Mouse (Mus musculus): Measurements from ENCODE around the gene Ezh1. TPM values are rescaled to one million over a fixed set of nuclear protein-coding genes. Genes with fewer than 3 reads are reported as not detected.

Ezh1 gene
- total and polyA plus RNA-seq, 3 experiments: 4.2 to 55.9 (median 25.4) TPM

- Histone ChIP-seq H3K36me3 (replicated peaks) (no peaks in the 10 kb centered on the region), H3K4me3 (ENCODE audit: low read depth, low read length) (no peak overlapping the region), H3K27me3 (ENCODE audit: insufficient read depth, low read length) (peaks cover 46% of the 10 kb centered on the region)
Observed at GRCm38 (mm10) chr11:101182771-101183517, 43.3 kb downstream of the Ezh1 start.

GRCm38 (mm10) chr11:101181961-101182360 lies 44.3 kb downstream of the Ezh1 start:
- Histone ChIP-seq H3K36me3 (replicated peaks) (no peaks in the 10 kb centered on the region), H3K27me3 (ENCODE audit: insufficient read depth, low read length) (peaks cover 54% of the 10 kb centered on the region), H3K9me3 (replicated peaks) (no peaks in the 10 kb centered on the region), H3K4me1 (ENCODE audit: insufficient read depth, low read depth, low read length) (peaks cover 12% of the 10 kb centered on the region; the same call in 1 of the 2 replicates), H3K4me3 (ENCODE audit: low read depth, low read length) (no peak overlapping the region)
- no peak for DNase-seq (ENCODE audit: low spot score)
- TF ChIP-seq CTCF (IDR thresholded peaks at IDR 0.05; ENCODE audit: low read depth, low read length): no peak
- TF ChIP-seq GATA1 (IDR thresholded peaks at IDR 0.05; ENCODE audit: borderline replicate concordance, low read length): no peak
- TF ChIP-seq TAL1 (conservative IDR thresholded peaks at IDR 0.05; ENCODE audit: low read depth, low read length): no peak
- no peak for TF ChIP-seq POLR2AphosphoS5 (IDR thresholded peaks at IDR 0.05; ENCODE audit: insufficient replicate concordance, low read depth, low read length)
- no peak for TF ChIP-seq GATA2 (IDR thresholded peaks at IDR 0.05; ENCODE audit: borderline replicate concordance, low read depth, low read length)
- no peak for ATAC-seq (ENCODE audit: extremely low read depth, insufficient number of reproducible peaks, low FRiP score, poor library complexity, severe bottlenecking)

More at GRCm38 (mm10) chr11:101182771-101183517, 43.3 kb downstream of the Ezh1 start:
- no peak for DNase-seq (ENCODE audit: low spot score)
- TF ChIP-seq GATA2 (IDR thresholded peaks at IDR 0.05; ENCODE audit: borderline replicate concordance, low read depth, low read length) (no peak), GATA1 (IDR thresholded peaks at IDR 0.05; ENCODE audit: borderline replicate concordance, low read length) (no peak), POLR2AphosphoS5 (IDR thresholded peaks at IDR 0.05; ENCODE audit: insufficient replicate concordance, low read depth, low read length) (no peak), TAL1 (conservative IDR thresholded peaks at IDR 0.05; ENCODE audit: low read depth, low read length) (no peak), CTCF (IDR thresholded peaks at IDR 0.05; ENCODE audit: low read depth, low read length) (no peak)
- Histone ChIP-seq H3K9me3 (replicated peaks) (no peaks in the 10 kb centered on the region), H3K4me1 (ENCODE audit: insufficient read depth, low read depth, low read length) (peaks cover 8% of the 10 kb centered on the region; the same call in 1 of the 2 replicates)
- no peak for ATAC-seq (ENCODE audit: extremely low read depth, insufficient number of reproducible peaks, low FRiP score, poor library complexity, severe bottlenecking)

GRCm38 (mm10) chr11:101180846-101181740 lies 45.2 kb downstream of the Ezh1 start:
- TF ChIP-seq CTCF (IDR thresholded peaks at IDR 0.05; ENCODE audit: low read depth, low read length) (peak; percentile 48; the same call in 1 of the 2 replicates), GATA1 (IDR thresholded peaks at IDR 0.05; ENCODE audit: borderline replicate concordance, low read length) (no peak)
- peaks cover 20% of the 10 kb centered on the region for H3K4me1 ChIP-seq (ENCODE audit: insufficient read depth, low read depth, low read length)
- ATAC-seq (ENCODE audit: extremely low read depth, insufficient number of reproducible peaks, low FRiP score, poor library complexity, severe bottlenecking) (no peak), DNase-seq (ENCODE audit: low spot score) (peak; percentile 66)
- H3K9me3 ChIP-seq (replicated peaks): no peaks in the 10 kb centered on the region
- no peak overlapping the region for H3K4me3 ChIP-seq (ENCODE audit: low read depth, low read length)
- peaks cover 63% of the 10 kb centered on the region for H3K27me3 ChIP-seq (ENCODE audit: insufficient read depth, low read length)
- H3K36me3 ChIP-seq (replicated peaks): no peaks in the 10 kb centered on the region

DNA sequence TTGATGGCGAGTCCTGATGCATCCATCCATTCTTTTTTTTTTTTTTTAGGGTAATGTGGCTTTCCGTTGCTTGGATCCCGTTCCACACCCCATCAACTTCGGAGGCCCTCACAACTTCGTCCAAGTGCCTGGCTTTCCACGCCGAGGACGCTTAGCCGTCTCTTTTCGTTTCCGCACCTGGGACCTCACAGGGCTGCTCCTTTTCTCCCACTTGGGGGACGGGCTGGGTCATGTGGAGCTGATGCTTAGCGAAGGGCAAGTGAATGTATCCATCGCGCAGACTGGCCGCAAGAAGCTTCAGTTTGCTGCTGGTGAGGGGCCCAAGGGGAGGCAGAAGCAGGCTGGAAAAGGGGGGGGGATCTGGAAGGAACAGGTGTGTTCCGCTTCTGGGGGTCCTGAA lies 46.0 kb downstream of the Ezh1 start:
- H3K9me3 ChIP-seq (replicated peaks): no peaks in the 10 kb centered on the region
- H3K4me1 ChIP-seq (ENCODE audit: insufficient read depth, low read depth, low read length): peaks cover 24% of the 10 kb centered on the region
- DNase-seq (ENCODE audit: low spot score) (no peak), ATAC-seq (ENCODE audit: extremely low read depth, insufficient number of reproducible peaks, low FRiP score, poor library complexity, severe bottlenecking) (no peak)
- TF ChIP-seq CTCF (IDR thresholded peaks at IDR 0.05; ENCODE audit: low read depth, low read length) (no peak), GATA2 (IDR thresholded peaks at IDR 0.05; ENCODE audit: borderline replicate concordance, low read depth, low read length) (no peak), TAL1 (conservative IDR thresholded peaks at IDR 0.05; ENCODE audit: low read depth, low read length) (no peak), GATA1 (IDR thresholded peaks at IDR 0.05; ENCODE audit: borderline replicate concordance, low read length) (no peak), POLR2AphosphoS5 (IDR thresholded peaks at IDR 0.05; ENCODE audit: insufficient replicate concordance, low read depth, low read length) (no peak)
- no peak overlapping the region for H3K4me3 ChIP-seq (ENCODE audit: low read depth, low read length)
- H3K27me3 ChIP-seq (ENCODE audit: insufficient read depth, low read length): peaks cover 70% of the 10 kb centered on the region
- H3K36me3 ChIP-seq (replicated peaks): no peaks in the 10 kb centered on the region

DNA sequence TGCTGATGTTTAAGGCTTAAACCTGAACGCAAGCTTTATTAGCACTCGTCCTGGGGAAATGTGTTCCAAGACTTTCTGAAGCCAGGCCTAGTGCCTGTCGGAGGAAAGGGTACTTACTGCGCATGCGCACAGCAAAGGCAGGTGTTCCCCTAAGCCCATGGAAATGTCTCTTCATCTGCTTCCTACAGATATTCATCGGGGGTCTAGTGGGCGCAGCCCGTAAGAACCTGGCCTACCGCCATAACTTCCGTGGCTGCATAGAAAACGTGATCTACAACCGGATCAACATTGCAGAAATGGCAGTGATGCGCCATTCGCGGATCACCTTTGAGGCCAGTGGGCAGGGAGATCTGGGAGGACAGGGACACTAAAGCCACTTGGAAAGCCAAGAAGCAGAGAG lies 47.0 kb downstream of the Ezh1 start:
- ATAC-seq (ENCODE audit: extremely low read depth, insufficient number of reproducible peaks, low FRiP score, poor library complexity, severe bottlenecking): no peak
- Histone ChIP-seq H3K4me3 (ENCODE audit: low read depth, low read length) (no peak overlapping the region), H3K36me3 (replicated peaks) (no peaks in the 10 kb centered on the region), H3K9me3 (replicated peaks) (0 out of 2 replicates have a peak, but pooled peaks cover under 1% of the 10 kb centered on the region), H3K4me1 (ENCODE audit: insufficient read depth, low read depth, low read length) (peaks cover 28% of the 10 kb centered on the region), H3K27me3 (ENCODE audit: insufficient read depth, low read length) (peaks cover 74% of the 10 kb centered on the region)
- TF ChIP-seq GATA2 (IDR thresholded peaks at IDR 0.05; ENCODE audit: borderline replicate concordance, low read depth, low read length): no peak
- no peak for TF ChIP-seq POLR2AphosphoS5 (IDR thresholded peaks at IDR 0.05; ENCODE audit: insufficient replicate concordance, low read depth, low read length)
- TF ChIP-seq GATA1 (IDR thresholded peaks at IDR 0.05; ENCODE audit: borderline replicate concordance, low read length): no peak
- TF ChIP-seq CTCF (IDR thresholded peaks at IDR 0.05; ENCODE audit: low read depth, low read length): no peak
- no peak for TF ChIP-seq TAL1 (conservative IDR thresholded peaks at IDR 0.05; ENCODE audit: low read depth, low read length)
- DNase-seq (ENCODE audit: low spot score): no peak

Data from G1E (cell line).